Mouse (Mus musculus): Measurements from ENCODE around the gene Prok1. TPM values are rescaled to one million over a fixed set of nuclear protein-coding genes. Genes with fewer than 3 reads are reported as not detected.

Prok1 gene
- polyA plus RNA-seq, 1 experiment from 2014 or later = 0.08 TPM

DNA sequence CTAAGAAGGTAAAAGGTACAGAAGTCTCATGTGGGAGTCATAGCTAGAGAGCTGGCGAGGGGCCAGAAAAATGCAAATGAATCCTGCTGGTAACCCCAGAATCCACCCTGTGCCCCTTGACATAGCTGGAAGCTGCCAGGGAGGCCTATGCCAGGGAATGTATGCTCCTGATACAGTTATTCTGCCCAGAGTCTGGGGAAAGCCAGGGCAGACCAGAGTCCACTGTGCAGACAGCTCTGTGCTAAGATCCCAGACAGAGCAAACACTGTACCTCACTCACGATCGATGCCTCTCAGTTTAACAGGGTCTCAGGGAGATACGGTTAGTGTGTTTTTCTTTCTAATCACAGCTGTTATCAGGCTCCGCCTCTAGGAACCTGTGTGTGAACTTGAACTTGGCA is 9.7 kb downstream of the Prok1 start:
- no peak for ATAC-seq (ENCODE audit: low read depth)
- H3K4me1 ChIP-seq (ENCODE audit: control insufficient read depth, insufficient read depth, low read length) = no peaks in the 10 kb centered on the region
- no peak overlapping the region for H3K27ac ChIP-seq (ENCODE audit: low read depth, low read length)
- no peak overlapping the region for H3K9ac ChIP-seq (replicated peaks; ENCODE audit: low read depth, low read length)
- no peaks in the 10 kb centered on the region for H3K36me3 ChIP-seq (ENCODE audit: control insufficient read depth, insufficient read depth, low read length)
- no peaks in the 10 kb centered on the region for H3K27me3 ChIP-seq (ENCODE audit: control insufficient read depth, insufficient read depth, low read length)
- H3K4me3 ChIP-seq (ENCODE audit: low read depth, low read length) = no peak overlapping the region
- WGBS = 79% methylated on average over 5 of the region's 5 CpGs
- no peaks in the 10 kb centered on the region for H3K9me3 ChIP-seq (ENCODE audit: control insufficient read depth, low read length)
- no peak overlapping the region for H3K4me2 ChIP-seq (ENCODE audit: low read depth, low read length)

- Histone ChIP-seq H3K9me3 (ENCODE audit: control insufficient read depth, low read length) (no peaks in the 10 kb centered on the region), H3K9ac (replicated peaks; ENCODE audit: low read depth, low read length) (no peak overlapping the region), H3K4me2 (ENCODE audit: low read depth, low read length) (no peak overlapping the region), H3K36me3 (ENCODE audit: control insufficient read depth, insufficient read depth, low read length) (no peaks in the 10 kb centered on the region), H3K27ac (ENCODE audit: low read depth, low read length) (no peak overlapping the region), H3K4me1 (ENCODE audit: control insufficient read depth, insufficient read depth, low read length) (no peaks in the 10 kb centered on the region), H3K27me3 (ENCODE audit: control insufficient read depth, insufficient read depth, low read length) (no peaks in the 10 kb centered on the region), H3K4me3 (ENCODE audit: low read depth, low read length) (no peak overlapping the region)
- 81% methylated on average over 5 of the region's 5 CpGs for WGBS
- no peak for ATAC-seq (ENCODE audit: low read depth)
Observed at GRCm38 (mm10) chr3:107229221-107229620, 10.3 kb downstream of the Prok1 start.

- Histone ChIP-seq H3K4me2 (ENCODE audit: low read depth, low read length) (no peak overlapping the region), H3K4me1 (ENCODE audit: control insufficient read depth, insufficient read depth, low read length) (no peaks in the 10 kb centered on the region), H3K27ac (ENCODE audit: low read depth, low read length) (no peak overlapping the region), H3K9ac (replicated peaks; ENCODE audit: low read depth, low read length) (no peak overlapping the region), H3K27me3 (ENCODE audit: control insufficient read depth, insufficient read depth, low read length) (no peaks in the 10 kb centered on the region), H3K36me3 (ENCODE audit: control insufficient read depth, insufficient read depth, low read length) (no peaks in the 10 kb centered on the region), H3K4me3 (ENCODE audit: low read depth, low read length) (no peak overlapping the region), H3K9me3 (ENCODE audit: control insufficient read depth, low read length) (no peaks in the 10 kb centered on the region)
- 86% methylated on average over 5 of the region's 5 CpGs for WGBS
- no peak for ATAC-seq (ENCODE audit: low read depth)
Observed at GRCm38 (mm10) chr3:107225820-107226219, 13.7 kb downstream of the Prok1 start.

DNA sequence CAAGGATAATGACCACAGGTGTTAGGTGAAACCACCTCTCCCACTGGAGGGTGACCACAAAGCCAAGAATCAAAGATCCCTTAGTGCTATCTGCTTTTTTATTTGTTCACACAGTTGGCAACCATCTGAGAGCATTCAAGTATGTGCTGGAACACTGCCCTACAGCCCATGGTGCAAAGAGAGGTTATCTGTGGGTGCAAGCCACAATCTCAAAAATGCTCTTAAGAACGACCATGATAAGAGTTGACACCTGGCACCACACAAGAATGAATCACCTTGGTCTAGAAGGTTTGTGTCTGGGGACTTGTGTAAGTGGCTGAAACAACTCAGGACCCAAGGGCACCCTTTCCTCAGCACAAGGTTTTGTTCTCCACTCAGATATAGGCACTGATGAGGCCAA is 16.3 kb downstream of the Prok1 start:
- H3K27ac ChIP-seq (ENCODE audit: low read depth, low read length) = no peak overlapping the region
- no peak overlapping the region for H3K4me2 ChIP-seq (ENCODE audit: low read depth, low read length)
- no peaks in the 10 kb centered on the region for H3K4me1 ChIP-seq (ENCODE audit: control insufficient read depth, insufficient read depth, low read length)
- no peak overlapping the region for H3K4me3 ChIP-seq (ENCODE audit: low read depth, low read length)
- H3K9ac ChIP-seq (replicated peaks; ENCODE audit: low read depth, low read length) = no peak overlapping the region
- H3K9me3 ChIP-seq (ENCODE audit: control insufficient read depth, low read length) = no peaks in the 10 kb centered on the region
- no peaks in the 10 kb centered on the region for H3K27me3 ChIP-seq (ENCODE audit: control insufficient read depth, insufficient read depth, low read length)
- 78% methylated on average over 1 of the region's 1 CpGs for WGBS
- no peak for ATAC-seq (ENCODE audit: low read depth)
- H3K36me3 ChIP-seq (ENCODE audit: control insufficient read depth, insufficient read depth, low read length) = no peaks in the 10 kb centered on the region

- WGBS = 86% methylated on average over 10 of the region's 10 CpGs
- no peak for ATAC-seq (ENCODE audit: low read depth)
- no peaks in the 10 kb centered on the region for H3K4me1 ChIP-seq (ENCODE audit: control insufficient read depth, insufficient read depth, low read length)
Observed at GRCm38 (mm10) chr3:107221608-107222007, 17.9 kb downstream of the Prok1 start, which contains the start of gene Cym. TSS of gene Cym (minus strand) at chr3:107221732.

DNA sequence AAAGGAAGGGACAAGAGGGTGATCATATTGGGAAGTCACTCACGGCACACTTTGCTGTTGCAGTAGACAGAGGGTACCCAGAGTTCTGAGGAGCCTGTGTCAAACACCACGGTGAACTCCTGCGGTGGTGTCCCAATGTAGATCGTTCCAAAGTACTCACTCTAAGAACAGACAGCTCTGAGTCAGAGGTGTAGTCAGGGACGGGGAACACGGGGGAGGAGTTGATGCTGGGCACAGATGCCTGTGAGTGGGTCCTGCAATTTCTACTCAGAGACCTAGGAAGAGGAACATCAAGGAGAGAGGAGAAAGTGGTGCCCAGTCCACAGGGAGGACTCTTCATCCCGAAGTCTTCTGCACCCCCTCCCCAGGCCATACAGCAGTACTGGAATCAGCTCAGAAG is 20.9 kb downstream of the Prok1 start:
- Histone ChIP-seq H3K4me2 (ENCODE audit: low read depth, low read length) (no peak overlapping the region), H3K27ac (ENCODE audit: low read depth, low read length) (no peak overlapping the region), H3K4me1 (ENCODE audit: control insufficient read depth, insufficient read depth, low read length) (no peaks in the 10 kb centered on the region), H3K9ac (replicated peaks; ENCODE audit: low read depth, low read length) (no peak overlapping the region), H3K36me3 (ENCODE audit: control insufficient read depth, insufficient read depth, low read length) (no peaks in the 10 kb centered on the region), H3K4me3 (ENCODE audit: low read depth, low read length) (no peak overlapping the region), H3K9me3 (ENCODE audit: control insufficient read depth, low read length) (no peaks in the 10 kb centered on the region), H3K27me3 (ENCODE audit: control insufficient read depth, insufficient read depth, low read length) (no peaks in the 10 kb centered on the region)
- ATAC-seq (ENCODE audit: low read depth) = no peak
- 95% methylated on average over 7 of the region's 7 CpGs for WGBS

More at GRCm38 (mm10) chr3:107221608-107222007, 17.9 kb downstream of the Prok1 start, which contains the start of gene Cym:
- no peaks in the 10 kb centered on the region for H3K36me3 ChIP-seq (ENCODE audit: control insufficient read depth, insufficient read depth, low read length)
- no peaks in the 10 kb centered on the region for H3K9me3 ChIP-seq (ENCODE audit: control insufficient read depth, low read length)
- H3K4me3 ChIP-seq (ENCODE audit: low read depth, low read length) = no peak within 1 kb of the TSS
- no peak within 1 kb of the TSS for H3K4me2 ChIP-seq (ENCODE audit: low read depth, low read length)
- no peak within 1 kb of the TSS for H3K9ac ChIP-seq (replicated peaks; ENCODE audit: low read depth, low read length)
- H3K27me3 ChIP-seq (ENCODE audit: control insufficient read depth, insufficient read depth, low read length) = no peaks in the 10 kb centered on the region
- H3K27ac ChIP-seq (ENCODE audit: low read depth, low read length) = no peak within 1 kb of the TSS

DNA sequence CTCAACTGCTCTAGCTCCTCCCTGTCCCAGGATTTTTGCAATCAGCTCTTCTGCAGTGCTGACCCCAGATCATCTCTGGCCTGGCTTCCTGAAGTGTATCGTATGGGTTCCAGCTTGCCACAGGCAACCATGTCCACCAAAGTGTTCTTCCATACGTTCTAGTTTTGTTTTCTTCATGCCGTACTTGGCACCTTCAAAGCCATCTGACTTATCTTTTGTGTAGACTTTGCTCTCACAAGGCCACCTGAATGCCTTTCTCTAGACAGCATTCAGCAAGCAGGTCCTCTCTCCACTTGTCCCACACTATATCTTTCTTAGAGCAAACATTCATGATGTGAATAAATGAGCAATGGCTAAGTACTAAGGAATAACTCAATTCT is 22.4 kb downstream of the Prok1 start:
- no peaks in the 10 kb centered on the region for H3K9me3 ChIP-seq (ENCODE audit: control insufficient read depth, low read length)
- H3K27ac ChIP-seq (ENCODE audit: low read depth, low read length) = no peak overlapping the region
- no peak overlapping the region for H3K4me2 ChIP-seq (ENCODE audit: low read depth, low read length)
- 87% methylated on average over 3 of the region's 3 CpGs for WGBS
- no peaks in the 10 kb centered on the region for H3K27me3 ChIP-seq (ENCODE audit: control insufficient read depth, insufficient read depth, low read length)
- H3K4me1 ChIP-seq (ENCODE audit: control insufficient read depth, insufficient read depth, low read length) = no peaks in the 10 kb centered on the region
- no peaks in the 10 kb centered on the region for H3K36me3 ChIP-seq (ENCODE audit: control insufficient read depth, insufficient read depth, low read length)
- no peak overlapping the region for H3K9ac ChIP-seq (replicated peaks; ENCODE audit: low read depth, low read length)
- no peak for ATAC-seq (ENCODE audit: low read depth)
- H3K4me3 ChIP-seq (ENCODE audit: low read depth, low read length) = no peak overlapping the region

- H3K9me3 ChIP-seq (ENCODE audit: control insufficient read depth, low read length) = no peaks in the 10 kb centered on the region
- ATAC-seq (ENCODE audit: low read depth) = no peak
- no peak overlapping the region for H3K27ac ChIP-seq (ENCODE audit: low read depth, low read length)
- H3K36me3 ChIP-seq (ENCODE audit: control insufficient read depth, insufficient read depth, low read length) = no peaks in the 10 kb centered on the region
- WGBS = 70% methylated on average over 8 of the region's 8 CpGs
- H3K4me2 ChIP-seq (ENCODE audit: low read depth, low read length) = no peak overlapping the region
- H3K4me1 ChIP-seq (ENCODE audit: control insufficient read depth, insufficient read depth, low read length) = no peaks in the 10 kb centered on the region
- no peak overlapping the region for H3K4me3 ChIP-seq (ENCODE audit: low read depth, low read length)
- H3K9ac ChIP-seq (replicated peaks; ENCODE audit: low read depth, low read length) = no peak overlapping the region
- H3K27me3 ChIP-seq (ENCODE audit: control insufficient read depth, insufficient read depth, low read length) = no peaks in the 10 kb centered on the region
Observed at GRCm38 (mm10) chr3:107216400-107217100, 23.0 kb downstream of the Prok1 start.

- ATAC-seq (ENCODE audit: low read depth) = no peak
- Histone ChIP-seq H3K27me3 (ENCODE audit: control insufficient read depth, insufficient read depth, low read length) (no peaks in the 10 kb centered on the region), H3K9me3 (ENCODE audit: control insufficient read depth, low read length) (no peaks in the 10 kb centered on the region), H3K4me3 (ENCODE audit: low read depth, low read length) (no peak overlapping the region), H3K9ac (replicated peaks; ENCODE audit: low read depth, low read length) (no peak overlapping the region), H3K4me2 (ENCODE audit: low read depth, low read length) (no peak overlapping the region), H3K4me1 (ENCODE audit: control insufficient read depth, insufficient read depth, low read length) (no peaks in the 10 kb centered on the region), H3K36me3 (ENCODE audit: control insufficient read depth, insufficient read depth, low read length) (no peaks in the 10 kb centered on the region), H3K27ac (ENCODE audit: low read depth, low read length) (no peak overlapping the region)
- WGBS = 84% methylated on average over 5 of the region's 5 CpGs
Observed at GRCm38 (mm10) chr3:107214606-107215005, 24.9 kb downstream of the Prok1 start.

Data from neural tube, embryonic 14.5 days (tissue).